Mouse (Mus musculus) activated CD4-positive, CD25-positive, alpha-beta regulatory T cell, adult 4 months (primary cell): ENCODE measurements at regions not wholly inside any gene's neighbourhood (a gene's known extent, or its start where the extent isn't known, plus 50 kb on each side); places are given as distances from the start of the nearest gene placed in this dataset.

ENCODE experiments used
- ATAC-seq: one replicate; pipeline ENCODE4 v1.8.0; 2017

GRCm38 (mm10) chr12:92618519-92618918, 769.6 kb upstream of the Sel1l start:
- no peak for ATAC-seq

- no peak for ATAC-seq
These were observed 752.7 kb upstream of the Sel1l start for GRCm38 (mm10) chr12:92601673-92602072.

- ATAC-seq, result no peak
These were observed 740.8 kb upstream of the Sel1l start for GRCm38 (mm10) chr12:92589725-92590124.

GRCm38 (mm10) chr12:92589305-92589704, 740.3 kb upstream of the Sel1l start:
- ATAC-seq, result no peak

- no peak for ATAC-seq
These were observed 729.6 kb upstream of the Sel1l start for GRCm38 (mm10) chr12:92578596-92578995.
